Mouse (Mus musculus): ENCODE measurements around the gene Hmg20a.
A peak's percentile ranks its signal among the peaks of the same experiment; 100 is the strongest.

Hmg20a gene

DNA sequence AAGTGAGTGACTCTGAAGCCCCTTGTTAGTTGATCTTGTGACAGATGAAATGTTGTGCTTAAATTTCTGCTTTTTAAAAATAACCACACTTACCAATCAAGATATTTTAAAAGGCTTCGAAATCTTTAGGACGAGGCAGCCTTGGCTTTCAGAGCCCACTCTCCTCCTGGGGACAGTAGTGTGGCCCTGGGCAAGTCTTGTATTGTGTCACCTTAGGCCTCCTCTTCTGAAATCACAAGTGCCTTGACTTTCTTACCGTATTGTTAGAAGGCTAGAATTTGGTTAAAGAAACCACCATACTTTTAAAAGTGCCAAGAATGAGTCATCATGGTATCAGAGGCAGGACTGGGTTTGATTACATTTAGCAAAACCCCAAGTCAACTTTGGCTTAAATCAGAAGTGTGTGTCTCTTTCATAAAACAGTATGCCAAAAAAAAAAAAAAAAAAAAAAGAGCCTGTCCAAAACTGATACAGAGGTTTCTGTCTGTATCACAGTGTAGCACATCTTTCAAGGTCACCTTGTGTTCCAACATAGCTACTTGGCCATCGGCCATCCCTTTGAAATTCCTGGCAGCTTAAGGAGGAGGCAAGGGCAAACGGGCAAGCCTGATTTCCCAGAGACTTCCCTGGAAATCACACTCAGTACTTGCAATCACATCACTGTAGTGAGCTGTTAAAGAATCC, 78.9 kb downstream of the Hmg20a start:
- DNase-seq (ENCODE audit: low spot score in 2 of 2), result no peak

DNA sequence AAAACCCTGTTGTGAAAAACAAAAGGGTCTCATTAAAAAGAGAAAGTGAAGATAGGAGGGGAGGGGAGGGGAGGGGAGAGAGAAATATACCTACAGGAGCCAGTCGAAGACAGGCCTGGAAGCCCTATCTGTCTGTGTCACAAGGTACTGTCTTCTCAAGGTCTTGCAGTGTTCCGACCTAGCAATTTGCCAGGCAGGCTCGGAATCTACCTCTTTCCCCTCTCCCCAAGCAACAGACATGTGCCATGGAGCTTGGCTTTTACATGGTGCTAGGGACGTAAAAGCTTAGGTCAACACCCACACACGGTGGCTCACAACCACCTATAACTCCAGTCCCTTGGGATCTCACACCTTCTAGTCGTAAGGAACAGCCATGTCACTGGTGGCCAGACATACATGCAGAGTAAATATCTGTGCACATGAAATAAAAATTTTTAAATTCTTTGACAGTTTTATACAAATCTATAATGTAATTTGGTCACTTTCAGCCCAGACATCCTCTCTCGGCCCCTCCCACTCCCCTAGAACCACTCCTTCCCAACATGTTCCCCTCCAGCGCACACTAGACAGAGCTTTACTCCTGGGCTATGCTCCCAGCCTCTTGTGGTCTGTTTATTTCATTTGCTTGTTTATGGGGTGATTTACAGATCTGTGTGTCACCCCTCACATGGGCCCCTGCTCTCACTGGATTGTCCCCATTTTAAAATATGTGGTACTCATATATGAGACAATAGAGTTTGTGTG, 81.1 kb downstream of the Hmg20a start:
- no peak for DNase-seq (ENCODE audit: low spot score in 2 of 2)

DNA sequence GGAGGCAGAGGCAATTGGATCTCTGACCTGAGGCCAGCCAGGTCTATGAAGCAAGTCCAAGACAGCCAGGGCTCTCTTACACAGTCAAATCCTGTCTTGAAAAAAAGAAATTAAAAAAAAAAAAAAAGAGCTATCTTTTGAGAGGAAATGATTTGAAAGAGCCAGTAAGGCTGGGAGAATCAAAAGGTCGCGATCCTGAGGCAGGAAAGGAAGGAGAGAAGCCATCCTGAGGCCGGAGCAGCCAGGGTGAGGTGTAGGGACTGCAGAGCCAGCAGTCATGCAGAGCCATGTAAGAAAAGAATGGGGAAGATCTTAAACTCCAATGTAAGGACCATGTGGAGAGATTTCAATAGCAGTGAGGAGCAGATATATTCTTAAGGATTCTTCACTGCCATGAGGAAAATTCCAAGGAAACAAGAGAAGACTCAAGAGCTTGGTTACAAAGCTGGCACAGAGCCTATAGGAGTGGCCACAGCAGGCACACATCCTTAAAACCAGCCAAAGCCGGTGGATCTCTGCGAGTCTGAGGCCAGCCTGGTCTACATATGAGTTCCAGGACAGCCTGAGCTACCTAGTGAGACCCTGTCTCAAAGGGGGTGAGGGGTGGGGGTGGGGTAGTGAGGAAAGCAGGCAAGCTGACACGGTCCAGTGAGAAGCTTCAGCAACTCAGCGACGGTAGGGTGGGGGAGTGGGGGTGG, 82.6 kb downstream of the Hmg20a start:
- no peak for DNase-seq (ENCODE audit: low spot score in 2 of 2)

DNA sequence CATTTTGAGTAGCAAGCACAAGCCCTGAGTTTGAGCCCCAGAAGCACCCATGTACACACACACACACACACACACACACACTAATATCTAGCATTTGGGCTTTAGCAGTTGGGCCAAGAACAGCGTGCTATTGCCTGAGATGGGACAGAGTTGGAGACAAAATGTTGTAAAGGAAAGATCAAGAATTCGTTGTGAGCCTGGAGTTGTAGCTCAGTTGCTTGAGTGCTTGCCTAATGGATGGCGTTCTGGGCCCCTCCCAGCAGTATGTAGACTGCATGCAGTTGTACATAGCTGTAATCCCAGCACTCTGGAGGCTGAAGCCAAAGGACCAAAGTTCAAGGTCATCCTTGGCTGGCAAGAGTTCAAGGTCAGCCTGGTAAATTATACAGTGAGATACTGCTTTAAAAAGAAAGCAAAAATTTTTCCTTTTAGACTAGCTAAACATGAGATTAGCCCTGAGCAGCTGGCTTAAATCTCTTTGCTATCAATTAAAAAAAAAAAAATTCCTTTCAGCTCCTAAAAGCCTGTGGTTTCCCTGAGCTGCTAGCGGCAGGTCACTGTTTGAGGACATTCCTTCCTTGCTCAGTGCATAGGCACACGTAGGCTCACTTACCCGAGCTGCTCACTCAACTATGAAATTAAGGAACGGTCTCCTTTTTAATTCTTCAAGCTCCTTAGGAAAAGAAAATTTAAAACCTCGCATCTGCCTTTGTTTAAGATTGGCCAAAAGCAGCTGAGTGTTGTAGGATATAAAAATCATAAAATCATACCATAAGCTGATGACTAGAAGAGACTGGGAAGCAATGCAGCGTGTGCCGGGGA, 83.5 kb downstream of the Hmg20a start:
- DNase-seq (ENCODE audit: low spot score in 2 of 2), result no peak

DNA sequence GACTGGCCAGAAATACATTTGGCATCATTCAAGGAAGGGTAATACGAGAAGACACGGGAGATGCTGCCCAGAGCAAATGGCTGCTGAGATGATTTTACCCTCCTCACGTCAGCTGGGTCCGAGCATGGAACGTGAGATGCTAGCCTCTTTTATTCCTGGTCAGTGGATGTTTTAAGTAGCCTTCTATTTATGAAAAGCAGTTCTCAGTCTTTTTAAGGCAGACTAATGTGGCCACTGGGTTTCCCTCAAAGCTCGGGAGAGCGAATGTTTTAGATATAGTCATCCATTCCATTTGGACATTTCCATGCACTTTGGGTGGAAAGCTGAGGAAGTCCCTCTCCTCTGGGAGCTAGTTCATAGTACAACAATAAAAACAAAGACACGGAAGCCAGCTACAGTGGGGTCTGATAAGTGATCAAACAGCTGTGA, 84.1 kb downstream of the Hmg20a start:
- DNase-seq (ENCODE audit: low spot score in 2 of 2), result no peak

DNA sequence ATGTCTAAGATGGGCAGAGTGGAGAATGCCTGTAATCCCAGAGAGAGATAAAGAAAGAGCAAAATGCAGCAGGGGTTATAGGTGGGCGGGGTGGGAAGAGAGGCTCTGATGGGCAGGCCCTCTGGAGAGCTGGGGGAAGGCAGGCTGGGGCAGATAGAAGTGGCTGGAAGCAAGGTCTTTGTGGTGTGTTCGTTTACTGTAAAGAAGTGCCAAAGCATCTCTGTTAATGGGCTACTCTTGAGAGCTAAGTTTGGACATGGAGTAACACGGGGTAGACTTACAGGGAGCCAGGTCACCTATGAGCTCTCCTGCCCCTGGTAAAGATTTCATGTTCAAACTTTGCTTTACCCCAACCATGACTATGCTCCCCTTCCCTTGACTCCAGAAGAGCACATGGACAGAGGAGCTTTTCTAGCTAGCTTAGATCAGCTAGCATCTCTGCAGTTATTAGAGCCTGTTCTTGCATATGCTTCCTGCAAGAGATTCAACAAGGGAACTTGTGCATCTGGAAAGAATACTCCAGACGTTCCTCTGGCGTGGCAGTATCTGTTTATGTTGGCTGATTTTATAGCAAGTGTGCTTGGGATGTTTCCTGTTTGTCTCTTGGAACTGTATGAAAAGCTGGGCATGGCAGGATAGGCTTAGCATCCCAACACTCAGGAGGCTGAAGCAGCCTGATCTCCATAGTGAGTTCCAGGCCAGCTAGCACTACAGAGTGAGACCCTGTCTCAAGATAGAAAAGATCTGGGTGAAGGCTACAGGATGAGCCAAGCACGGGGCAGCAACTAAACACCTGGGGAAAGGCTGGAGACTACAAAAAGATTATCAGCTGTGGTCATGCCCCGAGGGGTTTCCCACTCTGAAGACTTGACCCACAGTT, 85.5 kb downstream of the Hmg20a start:
- no peak for DNase-seq (ENCODE audit: low spot score in 2 of 2)

DNA sequence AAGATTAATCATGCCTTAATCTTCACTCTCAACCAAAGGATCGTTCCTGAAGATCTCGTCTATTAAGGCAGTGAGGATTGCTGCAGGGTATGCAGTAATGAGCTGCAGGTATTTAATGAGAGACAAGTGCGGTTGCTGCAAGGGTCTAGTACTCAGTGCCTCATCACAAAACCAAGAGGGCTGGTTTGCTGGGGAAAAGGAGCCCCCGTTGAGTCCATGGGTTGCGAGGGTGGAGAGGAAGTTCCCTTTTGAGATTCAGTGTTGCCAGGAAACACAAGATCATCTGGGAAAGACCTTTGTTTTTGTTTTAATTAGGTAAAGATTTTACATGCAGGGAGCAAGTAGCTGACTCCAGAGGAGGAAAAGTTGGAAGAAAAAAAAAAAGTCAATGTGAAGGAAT, 86.1 kb downstream of the Hmg20a start:
- DNase-seq (ENCODE audit: low spot score in 2 of 2), result no peak

DNA sequence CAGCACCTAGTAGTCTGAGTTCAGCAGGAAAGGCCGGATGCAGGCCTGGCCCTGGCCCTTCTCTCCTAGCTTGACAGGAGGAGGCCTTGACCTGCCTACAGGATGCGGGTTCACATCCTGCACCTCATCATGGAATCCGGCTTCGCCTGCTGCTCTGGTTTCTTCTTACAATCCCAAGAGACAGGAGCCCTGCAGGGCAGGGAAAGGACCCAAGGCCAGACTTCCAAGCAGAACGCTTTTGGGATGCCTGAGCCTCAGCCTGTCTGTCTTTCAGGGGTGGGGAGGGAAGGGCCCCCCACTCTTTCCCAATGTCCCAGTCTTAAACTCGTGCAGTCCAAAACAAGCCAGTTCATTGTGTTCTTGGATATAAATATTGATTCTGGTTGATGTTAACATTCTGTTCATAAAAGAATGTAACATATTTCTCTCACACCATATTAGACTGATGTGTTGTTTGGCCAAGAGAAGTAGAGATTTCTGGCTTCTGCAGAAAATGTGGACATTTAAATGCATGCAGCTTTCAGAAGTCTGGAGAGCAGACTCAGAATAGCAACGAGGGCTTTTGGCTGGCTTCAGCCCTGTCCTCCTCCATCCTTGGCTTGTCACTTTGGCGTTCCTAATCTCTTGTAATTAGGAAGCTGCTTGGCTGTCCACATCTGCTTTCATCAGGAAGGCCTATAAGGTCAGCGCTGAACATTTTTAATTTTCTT, 86.8 kb downstream of the Hmg20a start:
- DNase-seq (ENCODE audit: low spot score in 2 of 2), result no peak

DNA sequence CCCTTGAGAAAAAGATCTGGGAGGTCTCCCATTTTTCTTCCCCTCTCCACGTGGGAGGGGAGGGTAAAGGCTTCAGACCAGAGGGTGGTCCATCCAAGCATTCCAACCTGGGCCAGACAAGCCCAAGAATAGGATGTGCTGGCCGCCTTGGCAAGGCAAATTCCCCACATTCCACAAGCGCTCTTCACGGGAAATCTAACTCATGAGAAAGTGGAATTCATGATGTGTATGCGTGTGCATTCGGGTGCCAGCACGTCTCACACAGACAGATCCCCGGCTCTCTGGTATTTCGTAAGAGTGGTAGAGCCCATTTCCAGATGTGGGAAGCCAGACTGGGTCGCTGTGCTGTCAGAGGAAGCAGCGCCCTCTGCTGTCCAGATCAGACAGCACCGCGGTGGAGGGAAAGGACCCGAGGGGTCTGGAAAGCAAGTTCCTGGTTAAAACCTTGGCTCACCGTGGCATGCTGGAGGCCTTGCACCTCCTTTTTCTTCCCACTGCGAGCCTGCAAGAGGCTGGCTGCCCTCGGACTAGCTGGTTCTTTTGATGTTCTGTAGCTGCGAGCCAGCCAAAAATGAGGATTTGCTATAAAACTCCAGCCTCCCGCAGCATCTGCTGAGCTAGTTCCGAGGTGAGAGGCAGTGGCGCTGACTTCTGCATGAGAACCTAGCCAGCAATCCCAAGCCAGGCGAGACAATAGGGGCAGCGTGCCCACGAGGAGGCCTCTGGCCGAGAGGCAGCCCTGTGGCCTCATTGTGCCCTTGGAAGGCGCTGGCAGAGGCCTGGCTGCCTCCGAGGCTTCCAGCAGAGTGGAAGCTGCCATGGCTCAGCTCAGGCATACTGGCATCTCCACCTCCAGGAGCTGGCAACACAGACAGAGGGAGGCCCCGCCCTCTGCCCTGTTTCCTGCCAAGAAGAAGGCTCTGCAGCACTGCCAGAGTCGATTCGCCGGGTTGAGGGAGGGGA, 87.7 kb downstream of the Hmg20a start:
- peak; percentile 84 for DNase-seq (ENCODE audit: low spot score in 2 of 2)

DNA sequence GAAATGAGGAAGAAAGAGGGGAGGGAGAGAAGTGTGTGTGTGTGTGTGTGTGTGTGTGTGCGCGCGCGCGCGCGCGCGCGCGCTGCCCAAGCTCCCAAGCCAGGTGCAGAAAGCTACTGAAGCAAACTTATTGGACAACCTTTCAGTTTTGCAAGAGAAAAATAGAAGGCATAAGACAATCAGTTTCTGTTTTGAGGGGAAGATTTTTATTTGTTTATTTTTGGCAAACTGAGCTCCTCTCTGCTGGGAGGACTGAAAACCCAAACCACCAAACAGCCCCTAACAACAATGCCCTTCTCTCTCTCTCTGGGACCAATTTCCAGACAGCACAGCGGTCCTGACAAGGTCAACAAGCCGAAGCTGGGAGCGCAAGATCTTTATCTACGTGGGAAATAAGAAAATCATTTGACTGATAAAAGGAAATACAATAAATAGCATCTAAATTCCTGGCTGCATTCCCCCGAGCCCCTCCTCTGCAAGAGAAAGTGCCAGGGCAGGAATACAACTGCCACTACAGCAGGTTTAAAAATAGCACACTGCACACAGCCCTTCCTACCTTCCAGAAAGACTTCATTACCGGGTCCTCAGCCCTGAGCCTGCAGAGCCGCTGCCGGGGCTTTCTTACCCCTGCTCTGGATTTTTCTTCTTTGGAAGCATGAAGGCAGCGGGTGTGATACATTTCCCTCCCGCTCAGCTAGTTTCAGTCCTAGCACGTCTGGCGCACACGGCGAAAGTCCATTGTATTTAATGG, 88.7 kb downstream of the Hmg20a start:
- DNase-seq (ENCODE audit: low spot score in 2 of 2), result peak in 1 of 2 experiments; percentile 28

DNA sequence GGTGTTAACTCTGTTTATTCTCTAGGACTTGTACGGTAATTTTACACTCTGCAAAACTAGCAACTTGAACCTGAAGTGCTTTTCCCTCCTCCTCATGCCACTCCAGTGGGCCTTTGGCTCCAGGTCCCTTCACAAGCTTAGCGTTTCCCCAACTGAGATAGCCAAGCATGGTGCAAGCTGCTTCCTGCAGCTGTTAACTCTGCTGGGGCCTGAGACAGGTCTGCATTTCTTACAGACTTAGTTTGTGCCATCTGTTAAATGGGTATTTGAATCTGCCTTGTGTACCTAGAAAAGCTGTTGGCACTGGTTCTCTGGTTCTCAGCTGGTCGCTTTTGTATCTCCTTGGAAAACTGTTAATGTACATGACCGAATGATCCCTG, 89.3 kb downstream of the Hmg20a start:
- no peak for DNase-seq (ENCODE audit: low spot score in 2 of 2)

DNA sequence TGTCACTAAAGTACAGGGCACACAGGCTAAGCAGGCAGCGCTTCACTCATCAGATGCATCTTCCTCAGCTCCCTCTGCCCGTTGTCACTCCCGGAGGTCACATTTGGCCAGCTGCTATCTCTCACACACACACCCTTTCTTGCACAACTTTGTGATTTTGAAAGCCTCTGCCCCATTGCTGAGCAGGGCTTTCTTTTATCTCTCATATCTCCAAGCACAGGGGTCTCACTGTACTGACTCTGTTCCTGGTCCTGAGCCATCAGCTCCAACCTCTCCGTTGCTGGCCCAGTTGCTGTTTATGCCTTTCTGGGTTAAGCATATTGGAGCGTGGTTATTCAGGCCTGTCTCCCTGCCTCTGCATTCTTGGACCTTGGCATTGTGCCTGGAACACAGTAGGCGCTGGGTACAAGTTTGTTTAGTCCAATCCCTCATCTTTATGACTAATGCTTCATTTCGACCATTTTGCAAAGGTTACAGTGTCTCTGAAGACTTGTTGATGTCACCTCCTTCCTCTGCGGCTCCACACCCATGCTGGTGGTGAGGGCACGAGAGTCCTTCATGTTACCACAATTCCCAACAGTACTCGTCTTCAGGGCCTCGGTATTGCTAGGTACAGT, 90.5 kb downstream of the Hmg20a start:
- DNase-seq (ENCODE audit: low spot score in 2 of 2), result peak; percentile 49 to 73

DNA sequence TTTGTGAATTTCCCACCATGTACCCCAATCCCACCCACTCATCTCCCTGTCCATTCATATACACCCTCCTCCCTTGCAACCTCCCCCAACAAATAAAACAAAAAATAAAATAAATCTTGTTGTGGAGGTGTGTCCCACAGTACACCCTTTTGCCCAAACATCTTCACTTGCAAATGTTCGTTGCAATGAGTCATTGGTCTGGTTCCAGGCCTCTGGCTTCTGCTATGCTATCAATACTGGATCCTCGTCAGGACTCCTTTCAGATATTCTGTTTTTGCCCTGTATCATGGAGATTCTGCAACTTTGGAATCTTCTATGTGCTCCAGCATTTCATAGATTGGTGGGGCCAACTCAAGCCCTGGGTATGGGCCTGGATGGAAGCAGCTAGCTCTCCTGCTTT, 91.9 kb downstream of the Hmg20a start:
- DNase-seq (ENCODE audit: low spot score in 2 of 2), result no peak

DNA sequence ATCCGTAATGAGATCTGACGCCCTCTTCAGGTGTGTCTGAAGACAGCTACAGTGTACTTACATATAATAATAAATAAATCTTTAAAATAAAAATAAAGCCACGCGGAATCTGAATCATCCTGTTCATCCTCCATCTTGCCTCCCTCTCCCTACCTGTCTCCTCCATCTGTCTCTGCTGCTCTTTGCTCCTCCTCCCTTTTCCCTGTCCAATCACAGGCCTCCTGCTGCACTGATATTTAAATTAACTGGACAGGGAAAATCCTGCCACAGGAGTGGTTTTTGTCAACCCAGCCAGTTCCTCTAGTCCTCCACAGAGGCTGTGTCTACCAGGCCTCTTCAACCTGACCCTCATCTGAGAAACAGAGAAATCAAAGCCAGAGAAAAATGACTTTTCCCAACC, 94.1 kb downstream of the Hmg20a start:
- DNase-seq (ENCODE audit: low spot score in 2 of 2), result no peak

DNA sequence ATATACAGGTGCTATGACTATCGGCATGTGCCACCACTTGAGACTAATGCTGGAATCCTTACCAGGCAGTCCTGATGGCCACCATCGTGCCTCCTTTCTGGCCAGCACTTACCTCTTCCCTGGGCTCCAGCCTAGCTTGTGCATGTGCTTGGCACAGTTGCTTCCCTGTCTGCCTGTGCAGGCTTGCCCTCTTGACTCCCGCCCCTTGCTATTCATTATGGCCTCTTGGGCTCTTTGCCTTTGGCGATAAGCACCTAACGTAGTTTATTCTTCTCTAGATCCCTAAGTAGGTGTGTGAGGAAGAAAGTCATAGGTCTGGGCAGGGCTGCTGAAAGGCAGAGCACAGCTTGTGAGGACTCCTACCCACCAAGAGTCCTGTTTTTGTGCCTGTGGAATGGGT, 96.7 kb downstream of the Hmg20a start:
- DNase-seq (ENCODE audit: low spot score in 2 of 2), result no peak

DNA sequence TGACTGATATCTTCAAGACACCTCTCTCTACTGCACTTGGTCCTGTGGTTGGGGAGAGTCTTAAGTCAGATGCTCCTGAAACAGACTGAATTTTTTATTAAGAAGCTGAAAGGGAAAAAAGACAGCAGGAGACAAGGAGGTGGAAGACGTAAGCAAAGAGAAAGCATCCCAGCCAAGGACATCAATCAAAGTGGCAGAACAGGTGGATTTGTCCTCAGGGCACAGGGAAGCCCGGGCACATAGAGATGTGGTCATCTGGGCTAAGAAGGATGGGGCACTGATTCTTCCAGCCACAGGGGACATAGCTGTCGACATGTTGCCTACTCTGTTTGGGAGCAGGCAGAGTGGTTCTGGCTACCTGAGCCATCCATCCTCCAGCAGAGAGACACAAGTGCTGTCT, 97.8 kb downstream of the Hmg20a start:
- no peak for DNase-seq (ENCODE audit: low spot score in 2 of 2)

DNA sequence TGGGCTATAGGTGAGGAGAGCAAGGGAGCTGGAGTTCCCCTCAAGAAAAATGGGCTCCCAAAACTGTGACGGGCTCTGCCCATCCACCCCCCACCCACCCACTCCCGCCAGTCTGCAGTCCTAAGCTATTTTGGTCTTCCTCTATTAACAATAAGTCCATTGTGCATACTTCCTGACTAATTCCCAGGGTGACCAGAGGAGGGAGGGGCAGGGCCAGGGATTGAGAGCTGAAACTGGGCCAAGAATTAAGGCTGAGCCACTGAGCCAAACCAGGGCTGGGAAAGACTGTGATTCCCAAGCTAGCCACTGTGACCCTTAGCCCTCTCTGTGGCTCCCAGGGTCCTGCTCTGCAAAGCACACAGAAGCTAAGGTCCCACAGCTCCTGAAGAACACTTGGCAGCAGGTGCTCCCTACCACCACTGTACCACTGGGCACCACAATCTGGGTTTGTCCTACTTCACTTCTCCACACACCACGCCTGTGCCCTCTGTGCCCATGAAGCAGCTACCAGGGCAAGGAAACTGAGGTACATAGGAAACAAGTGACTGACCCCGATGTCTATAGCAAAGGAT, 98.4 kb downstream of the Hmg20a start:
- DNase-seq (ENCODE audit: low spot score in 2 of 2), result no peak

DNA sequence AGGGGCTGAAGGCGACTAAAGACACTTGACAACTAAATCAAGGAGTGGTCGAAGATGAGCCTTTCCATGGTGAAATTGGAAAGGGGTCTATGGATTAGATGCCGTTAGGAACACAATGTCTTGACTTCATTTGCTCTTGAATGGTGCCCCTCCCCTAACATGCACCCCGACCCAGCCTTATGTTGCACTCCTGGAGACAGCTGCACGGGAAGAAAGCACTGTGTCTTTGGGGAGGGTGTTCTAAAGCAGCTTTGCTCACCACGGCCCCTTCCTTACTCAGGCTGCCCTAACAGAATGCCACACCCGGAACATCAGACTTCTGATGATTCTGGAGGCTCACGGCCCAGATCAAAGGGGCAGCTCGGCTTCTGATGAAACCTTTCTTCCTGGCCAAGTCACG, 103.9 kb downstream of the Hmg20a start:
- DNase-seq (ENCODE audit: low spot score in 2 of 2), result no peak
